Mouse (Mus musculus) c-Kit-positive CD71-negative TER-119-negative erythroid progenitor cells, embryonic 14.5 days (primary cell): ENCODE measurements around the gene Ube2i.
"Not testable (repeated sequence)": the region's sequence is repeated elsewhere in the genome, so short reads cannot be mapped to it uniquely, and the experiment has no call there.

ENCODE experiments used
- DNase-seq: peaks from one replicate; pipeline ENCODE4 v3.0.0-alpha.2; 2013; ENCODE audit warnings: low read depth

The Ube2i gene

GRCm38 (mm10) chr17:25253760-25254159, 20.7 kb downstream of the Ube2i start:
- no peak for DNase-seq

- DNase-seq: no peak
Measured at GRCm38 (mm10) chr17:25252643-25253042, 21.8 kb downstream of the Ube2i start.

GRCm38 (mm10) chr17:25250181-25250835, 24.1 kb downstream of the Ube2i start:
- DNase-seq: no peak

- DNase-seq: peak; percentile 45
Measured at GRCm38 (mm10) chr17:25248033-25248750, 26.2 kb downstream of the Ube2i start.

- no peak for DNase-seq
Measured at GRCm38 (mm10) chr17:25244239-25244638, 30.2 kb downstream of the Ube2i start.

GRCm38 (mm10) chr17:25243131-25243780, 31.2 kb downstream of the Ube2i start:
- no peak for DNase-seq

GRCm38 (mm10) chr17:25239695-25240636, 34.5 kb downstream of the Ube2i start, which contains the start of the genes Gnptg and Tsr3:
Gene Gnptg (minus strand): TSS chr17:25240124.
Gene Tsr3 (plus strand): TSS chr17:25240170.
- peak; percentile 86 for DNase-seq

- no peak for DNase-seq
Measured at GRCm38 (mm10) chr17:25235635-25236034, 38.8 kb downstream of the Ube2i start.

GRCm38 (mm10) chr17:25231621-25232020, 42.8 kb downstream of the Ube2i start:
- not testable (repeated sequence) for DNase-seq

GRCm38 (mm10) chr17:25230700-25231099, 43.7 kb downstream of the Ube2i start:
- no peak for DNase-seq

- DNase-seq: not testable (repeated sequence)
Measured at GRCm38 (mm10) chr17:25230014-25230655, 44.3 kb downstream of the Ube2i start.

GRCm38 (mm10) chr17:25227991-25228390, 46.4 kb downstream of the Ube2i start:
- DNase-seq: no peak

- DNase-seq: no peak
Measured at GRCm38 (mm10) chr17:25225659-25226058, 48.8 kb downstream of the Ube2i start.

- peak; percentile 24 for DNase-seq
Measured at GRCm38 (mm10) chr17:25224586-25225222, 49.7 kb downstream of the Ube2i start.

GRCm38 (mm10) chr17:25222951-25223601, 51.3 kb downstream of the Ube2i start:
- peak; percentile 43 for DNase-seq

GRCm38 (mm10) chr17:25222504-25222940, 51.9 kb downstream of the Ube2i start:
- DNase-seq: not testable (repeated sequence)

GRCm38 (mm10) chr17:25221821-25222503, 52.5 kb downstream of the Ube2i start:
- DNase-seq: peak; percentile 40

GRCm38 (mm10) chr17:25220746-25221145, 53.7 kb downstream of the Ube2i start:
- DNase-seq: no peak

GRCm38 (mm10) chr17:25219492-25220295, 54.7 kb downstream of the Ube2i start:
- no peak for DNase-seq
